21 mouse cellular contexts compared by ENCODE assay signal in the genomic region with DNA sequence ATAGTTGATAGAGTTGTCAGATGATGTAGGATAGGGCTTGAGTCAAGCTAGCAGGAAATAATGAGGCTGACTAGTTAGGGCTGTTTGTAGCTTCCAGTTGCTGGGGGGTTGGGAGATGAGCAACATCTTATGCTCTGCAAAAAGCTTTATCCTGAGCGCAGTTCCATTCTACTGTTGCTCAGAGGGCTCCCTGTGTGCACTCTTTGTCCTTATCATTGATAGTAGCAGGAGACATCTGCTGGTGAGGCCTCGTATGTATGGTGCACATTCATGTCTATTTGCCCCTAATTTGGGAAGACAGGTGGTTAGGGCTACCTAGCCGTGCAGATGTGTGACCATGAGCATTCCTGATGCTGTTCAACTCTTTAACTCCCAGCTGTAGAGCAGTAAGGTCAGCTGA.
DNase-seq lines count a peak whose midpoint lies in the region; ATAC-seq and TF ChIP-seq lines count a peak whose summit lies in the region.
"Had no signal": no experiment of that assay in that cellular context is flagged by ENCODE, and none has a peak within 500 bp of the region (broad histone marks: within the 10 kb centered on the region; RNA-seq: fewer than 3 reads in every experiment).

No protein-coding gene starts in this region.

- H3K27me3 ChIP-seq in liver, postnatal 0 days (ENCODE audit: insufficient read depth, low read length), result no peaks in the 10 kb centered on the region
- no peaks in the 10 kb centered on the region for H3K27me3 ChIP-seq in liver, embryonic 13.5 days
- no peaks in the 10 kb centered on the region for H3K27me3 ChIP-seq in liver, embryonic 16.5 days (ENCODE audit: control insufficient read depth, insufficient read depth, low read depth, low read length)
- H3K27me3 ChIP-seq: forebrain, embryonic 13.5 days; hindbrain, embryonic 12.5 days; hindbrain, embryonic 15.5 days; Patski had no signal

- no peak overlapping the region for H3K4me2 ChIP-seq in liver, postnatal 0 days (ENCODE audit: low read depth, low read length)
- no peak overlapping the region for H3K4me2 ChIP-seq in liver, embryonic 13.5 days
- H3K4me2 ChIP-seq in liver, embryonic 16.5 days (ENCODE audit: low read depth, low read length), result no peak overlapping the region
- H3K4me2 ChIP-seq: forebrain, embryonic 13.5 days; heart, embryonic 11.5 days; hindbrain, embryonic 12.5 days; hindbrain, embryonic 15.5 days had no signal

- H3K36me3 ChIP-seq in liver, postnatal 0 days (replicated peaks; ENCODE audit: insufficient read depth, low read length), result peaks cover 30% of the 10 kb centered on the region
- H3K36me3 ChIP-seq in liver, embryonic 13.5 days, result peaks cover 39% of the 10 kb centered on the region
- no peaks in the 10 kb centered on the region for H3K36me3 ChIP-seq in liver, embryonic 16.5 days (ENCODE audit: control insufficient read depth, insufficient read depth)

- no peak for TF ChIP-seq CTCF in liver, postnatal 0 days (IDR thresholded peaks at IDR 0.05; ENCODE audit: low read depth)

- no peak overlapping the region for H3K4me3 ChIP-seq in liver, postnatal 0 days (ENCODE audit: low read depth, low read length)
- no peak overlapping the region for H3K4me3 ChIP-seq in liver, embryonic 13.5 days (replicated peaks)
- no peak overlapping the region for H3K4me3 ChIP-seq in liver, embryonic 16.5 days (ENCODE audit: low read depth, low read length)
- H3K4me3 ChIP-seq: forebrain, embryonic 10.5 days; forebrain, embryonic 13.5 days; gastrocnemius, adult 2 months; hindbrain, embryonic 12.5 days; hindbrain, embryonic 15.5 days had no signal

- no peak overlapping the region for H3K9ac ChIP-seq in liver, postnatal 0 days (replicated peaks)
- H3K9ac ChIP-seq in liver, embryonic 13.5 days, result no peak overlapping the region
- H3K9ac ChIP-seq in liver, embryonic 16.5 days (ENCODE audit: low read depth, low read length), result no peak overlapping the region
- H3K9ac ChIP-seq: forebrain, embryonic 13.5 days; hindbrain, embryonic 12.5 days; hindbrain, embryonic 15.5 days had no signal

- H3K9me3 ChIP-seq in liver, postnatal 0 days (ENCODE audit: low read length), result no peaks in the 10 kb centered on the region
- H3K9me3 ChIP-seq in liver, embryonic 13.5 days (replicated peaks), result no peaks in the 10 kb centered on the region
- H3K9me3 ChIP-seq in liver, embryonic 16.5 days (replicated peaks; ENCODE audit: control insufficient read depth, low read length), result no peaks in the 10 kb centered on the region
- H3K9me3 ChIP-seq: forebrain, embryonic 10.5 days; forebrain, embryonic 13.5 days; hindbrain, embryonic 12.5 days; hindbrain, embryonic 15.5 days had no signal

- 77% methylated on average over 3 of the region's 3 CpGs for WGBS in liver, postnatal 0 days (ENCODE audit: insufficient replicate concordance)
- 38% methylated on average over 3 of the region's 3 CpGs for WGBS in liver, embryonic 13.5 days (ENCODE audit: insufficient replicate concordance)
- 37% methylated on average over 3 of the region's 3 CpGs for WGBS in liver, embryonic 16.5 days (ENCODE audit: insufficient replicate concordance)

- peak; percentile 11 for DNase-seq in liver
- DNase-seq in liver, postnatal 0 days, result no peak
- DNase-seq in liver, embryonic 13.5 days, result peak; percentile 14
- DNase-seq in thymus, postnatal 36 days, result no peak
- DNase-seq in kidney, adult 8-10 months, result no peak
- no peak for DNase-seq in urinary bladder, postnatal 10 days (ENCODE audit: low spot score)
- DNase-seq in thymus, postnatal 4 days, result no peak
- DNase-seq: adrenal gland, postnatal 10 days; cerebellum, adult 11-12 months; cerebellum, adult 8-10 months; cerebellum, postnatal 14 days; gastrocnemius, adult 2 months; gastrocnemius, postnatal 14 days had no signal

- no peak overlapping the region for H3K27ac ChIP-seq in liver, postnatal 0 days (ENCODE audit: low read depth)
- no peak overlapping the region for H3K27ac ChIP-seq in liver, embryonic 13.5 days
- no peak overlapping the region for H3K27ac ChIP-seq in liver, embryonic 16.5 days (ENCODE audit: low read length)
- H3K27ac ChIP-seq: forebrain, embryonic 10.5 days; forebrain, embryonic 13.5 days; gastrocnemius, adult 2 months; hindbrain, embryonic 12.5 days; hindbrain, embryonic 15.5 days had no signal

- TF ChIP-seq EP300 in liver, postnatal 0 days (IDR thresholded peaks at IDR 0.05; ENCODE audit: low read depth), result no peak

- H3K4me1 ChIP-seq in liver, postnatal 0 days (ENCODE audit: insufficient read depth), result no peaks in the 10 kb centered on the region
- peaks cover 21% of the 10 kb centered on the region for H3K4me1 ChIP-seq in liver, embryonic 13.5 days (replicated peaks)
- peaks cover 4% of the 10 kb centered on the region; the same call in 1 of the 2 replicates for H3K4me1 ChIP-seq in liver, embryonic 16.5 days (ENCODE audit: control insufficient read depth, low read depth, low read length)
- H3K4me1 ChIP-seq: forebrain, embryonic 10.5 days; forebrain, embryonic 13.5 days; hindbrain, embryonic 12.5 days; hindbrain, embryonic 15.5 days had no signal

- no peak for ATAC-seq in liver, postnatal 0 days
- ATAC-seq in liver, embryonic 13.5 days (ENCODE audit: low read depth), result peak; percentile 79
- peak; percentile 19; the same call in 1 of the 2 replicates for ATAC-seq in liver, embryonic 16.5 days (ENCODE audit: low read depth)
- ATAC-seq: forebrain, embryonic 13.5 days; forebrain, embryonic 16.5 days; Patski had no signal

Comparison
In these comparisons a context has a peak if more than half of its experiments do, and no peak if none do; other contexts are left out.
1. DNase-seq: peak in liver (single experiment) and liver, embryonic 13.5 days (single experiment); none in liver, postnatal 0 days (single experiment), thymus, postnatal 36 days (0 of 2), kidney, adult 8-10 months (0 of 2), urinary bladder, postnatal 10 days (single experiment) and thymus, postnatal 4 days (single experiment).